Mouse (Mus musculus) urinary bladder, postnatal 36 days (tissue): ENCODE results near the gene Pofut2.

Experiments
- DNase-seq, 2 experiments: peaks; one replicate each; pipeline ENCODE4 v3.0.0; 2022; ENCODE audit warnings: low spot score in 2 of 2, mixed read lengths in 1 of 2

The Pofut2 gene

DNA sequence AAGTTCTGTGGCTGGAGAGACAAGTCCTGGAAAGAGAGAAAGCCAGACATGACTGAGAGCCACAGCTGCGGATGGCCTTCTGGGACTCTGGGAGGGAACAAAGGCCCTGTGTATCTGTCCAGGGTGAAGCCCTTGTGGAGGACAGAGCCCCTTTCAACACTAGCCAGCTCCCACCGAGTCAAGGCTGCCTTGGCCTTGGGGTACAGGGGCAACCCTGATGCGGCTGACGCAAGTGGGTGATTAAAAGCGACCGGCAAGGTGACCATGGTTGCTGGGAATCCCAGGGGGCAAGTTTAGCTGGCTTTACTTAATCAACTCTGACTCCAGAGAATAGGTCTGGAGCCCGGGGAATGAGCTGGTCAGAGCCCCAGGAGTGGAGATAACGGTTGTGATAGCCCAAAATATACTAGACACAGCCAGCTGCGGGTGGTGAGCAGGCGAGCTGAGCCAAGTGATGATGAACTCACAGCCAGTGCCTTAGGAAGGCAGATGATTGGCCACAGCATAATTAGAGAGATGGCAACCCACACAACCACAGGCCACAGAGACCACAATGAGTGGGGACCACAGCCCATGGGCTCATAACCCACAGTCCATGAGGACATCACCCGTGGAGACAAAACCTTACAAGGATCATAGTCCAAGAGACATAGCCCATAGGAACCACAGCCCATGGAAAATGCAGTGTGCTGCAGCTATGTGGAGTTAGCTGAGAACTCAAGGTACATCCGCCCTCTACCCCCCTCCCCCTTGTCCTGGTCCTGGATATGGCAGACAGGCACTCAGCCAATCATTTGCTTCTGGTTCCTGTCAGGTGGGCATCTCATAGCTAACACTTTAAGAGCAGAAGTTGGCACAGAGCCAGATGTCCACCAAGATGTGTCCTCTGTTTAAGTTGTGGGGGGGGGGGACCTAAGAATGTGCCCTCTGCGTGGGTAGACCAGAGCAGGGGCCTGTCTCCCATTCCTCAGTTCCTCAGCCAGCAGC is 29.1 kb upstream of the Pofut2 start:
- no peak for DNase-seq

DNA sequence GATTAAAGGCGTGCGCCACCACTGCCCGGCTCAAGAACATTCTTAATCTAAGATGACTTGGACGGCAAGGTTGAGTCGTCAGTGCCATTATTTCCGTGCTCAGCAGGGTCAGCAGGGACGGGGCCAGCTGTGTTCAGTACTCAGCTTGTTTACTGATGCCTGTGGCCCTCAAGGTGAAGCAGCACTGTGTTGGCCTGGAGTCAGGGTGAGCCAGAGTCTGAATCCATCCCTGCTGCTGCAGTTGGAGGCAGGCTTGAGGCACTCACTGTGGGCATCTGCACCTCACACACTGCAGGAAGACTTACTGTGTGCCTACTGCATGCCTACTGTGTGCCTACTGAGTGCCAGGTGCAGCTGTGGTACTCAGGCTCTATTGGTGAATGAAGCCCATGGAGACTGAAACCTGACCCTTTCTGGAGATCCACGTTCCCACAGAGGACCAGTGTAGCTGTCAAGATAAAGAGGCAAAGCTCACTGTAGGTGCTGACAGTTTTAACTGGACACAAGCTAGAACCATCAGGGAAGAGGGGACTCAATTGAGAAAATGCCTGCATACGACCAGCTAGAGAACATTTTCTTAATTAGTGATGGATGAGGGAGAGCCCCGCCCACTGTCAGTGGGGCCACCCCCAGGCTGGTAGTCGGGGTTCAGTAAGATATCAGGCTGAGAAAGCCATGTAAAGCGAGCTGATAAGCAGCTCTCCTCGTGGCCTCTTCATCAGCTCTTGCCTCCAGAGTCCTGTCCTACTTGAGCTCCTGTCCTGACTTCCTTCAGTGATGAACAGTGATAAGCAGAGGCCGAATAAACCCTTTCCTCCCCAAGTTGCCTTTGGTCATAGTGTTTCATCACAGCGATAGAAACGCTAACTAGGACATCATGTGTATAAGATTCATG is 26.9 kb upstream of the Pofut2 start:
- no peak for DNase-seq

DNA sequence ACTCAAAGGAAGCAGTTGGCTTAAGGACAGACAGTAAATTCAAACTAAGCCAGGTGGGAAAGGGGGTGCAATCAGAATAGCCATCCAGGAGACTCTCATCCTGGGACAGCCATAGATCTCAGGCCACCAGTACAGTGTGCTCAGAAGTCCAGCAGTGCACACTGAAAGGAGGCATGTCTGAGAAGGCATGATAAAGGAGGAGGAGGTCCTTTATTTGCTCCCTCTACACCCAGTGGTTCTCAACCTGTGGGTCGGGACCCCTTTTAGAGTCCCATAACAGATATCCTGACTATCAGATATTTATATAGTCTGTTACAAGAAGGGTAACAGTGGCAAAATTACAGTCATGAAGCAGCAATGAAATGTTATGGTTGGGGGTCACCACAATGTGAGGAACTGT is 25.8 kb upstream of the Pofut2 start:
- no peak for DNase-seq

DNA sequence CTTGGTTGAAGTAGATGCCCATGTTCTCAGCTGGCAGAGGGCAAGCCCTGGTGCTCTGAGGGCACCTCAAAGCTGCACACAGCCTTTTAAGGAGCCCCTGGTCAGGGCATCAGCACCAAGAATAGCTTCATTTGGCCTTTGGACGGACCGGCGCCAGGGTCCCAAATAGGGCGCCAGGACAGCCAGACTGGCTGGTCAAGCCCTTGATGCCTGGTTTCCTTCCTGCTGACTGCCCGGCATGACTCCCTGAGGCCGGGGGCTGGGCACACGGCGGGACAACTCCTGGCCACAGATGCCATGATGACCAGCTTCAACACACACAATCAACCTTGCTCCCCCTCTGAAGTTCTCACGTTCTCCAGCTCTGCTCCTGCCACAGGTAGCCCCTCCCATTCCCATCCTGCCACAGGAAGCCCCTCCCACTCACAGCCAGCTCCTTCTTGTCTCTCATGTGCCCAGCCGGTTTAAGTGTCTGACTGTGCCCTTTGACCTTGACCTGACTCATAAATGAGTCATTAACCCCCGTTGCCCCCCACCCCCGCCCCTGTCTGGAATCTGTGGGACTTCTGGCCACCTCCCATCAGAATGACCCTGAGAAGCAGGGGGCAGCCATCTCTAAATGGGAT is 23.9 kb upstream of the Pofut2 start:
- no peak for DNase-seq

DNA sequence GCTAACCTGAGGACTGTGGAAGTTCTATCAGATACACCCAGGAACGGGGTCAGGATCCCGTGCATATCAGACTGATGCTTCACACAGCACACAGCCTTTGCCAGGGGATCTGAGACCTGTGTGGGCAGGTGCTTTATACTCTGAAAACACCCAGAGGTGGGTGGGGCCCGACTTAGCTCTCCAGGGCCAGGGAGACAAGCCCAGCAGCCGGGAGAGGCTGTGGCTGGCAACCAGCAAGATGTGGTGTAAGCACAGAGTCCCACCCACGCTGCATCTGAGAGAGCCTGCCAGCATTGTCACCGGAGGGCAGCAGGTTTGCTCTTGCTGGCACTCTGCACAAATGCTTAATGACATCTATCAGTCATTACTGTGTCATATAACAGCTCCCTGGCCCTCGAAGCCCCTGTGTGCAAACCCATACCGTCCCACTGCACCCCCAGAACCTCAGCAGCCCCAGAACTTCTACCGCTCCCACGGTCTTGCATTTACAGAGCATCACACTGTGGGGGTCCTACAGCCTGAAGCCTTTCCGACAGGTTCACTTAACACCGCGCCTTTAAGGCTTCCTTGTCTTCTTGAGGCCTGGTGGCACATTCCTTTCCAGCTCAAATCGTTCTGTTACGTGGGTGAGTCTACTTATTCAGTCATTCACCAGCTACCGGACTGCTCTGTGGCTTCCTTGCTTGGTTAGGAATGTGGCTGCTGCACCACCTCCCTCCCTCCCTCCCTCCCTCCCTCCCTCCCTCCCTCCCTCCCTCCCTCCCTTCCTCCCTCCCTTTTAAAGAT is 21.0 kb upstream of the Pofut2 start:
- peak; percentile 42 to 64 for DNase-seq

DNA sequence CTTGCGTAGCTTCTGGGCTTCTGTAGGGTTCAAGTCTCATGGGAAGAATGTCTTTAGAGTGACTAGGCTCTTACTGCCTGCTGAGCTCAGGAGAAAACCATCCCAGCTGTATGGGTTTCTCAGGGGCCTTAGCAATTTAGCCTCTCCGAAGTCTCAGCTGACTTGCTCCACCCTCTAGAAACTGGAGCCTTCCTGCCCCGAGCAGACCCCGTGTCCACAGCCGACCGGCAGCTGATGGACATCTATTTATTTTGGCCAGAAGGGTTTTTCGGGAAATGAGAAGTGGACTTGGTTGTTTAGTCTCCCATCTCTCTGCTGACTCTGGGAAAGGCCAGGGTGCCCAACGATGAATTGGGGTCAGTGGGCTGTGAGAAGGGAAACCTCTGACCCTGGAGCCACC is 18.3 kb upstream of the Pofut2 start:
- DNase-seq: no peak

DNA sequence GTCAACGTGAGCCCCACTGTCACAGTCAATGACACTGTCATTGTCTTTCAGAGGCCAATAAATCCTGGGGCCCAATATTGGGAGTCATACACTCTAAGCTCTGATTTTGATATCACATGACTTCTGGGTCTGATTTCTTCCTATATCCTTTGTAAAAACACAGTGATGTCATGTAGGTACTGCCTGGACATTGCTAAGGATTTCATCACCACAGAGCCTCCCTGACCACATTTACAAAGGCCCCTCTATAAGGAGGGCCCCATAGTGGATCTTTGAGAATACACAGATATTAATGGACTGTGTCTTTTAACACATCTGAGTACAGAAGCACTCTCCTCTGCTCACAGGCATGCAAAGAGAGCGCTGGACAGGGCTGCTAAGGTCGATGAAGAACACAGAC is 16.6 kb upstream of the Pofut2 start:
- no peak for DNase-seq

DNA sequence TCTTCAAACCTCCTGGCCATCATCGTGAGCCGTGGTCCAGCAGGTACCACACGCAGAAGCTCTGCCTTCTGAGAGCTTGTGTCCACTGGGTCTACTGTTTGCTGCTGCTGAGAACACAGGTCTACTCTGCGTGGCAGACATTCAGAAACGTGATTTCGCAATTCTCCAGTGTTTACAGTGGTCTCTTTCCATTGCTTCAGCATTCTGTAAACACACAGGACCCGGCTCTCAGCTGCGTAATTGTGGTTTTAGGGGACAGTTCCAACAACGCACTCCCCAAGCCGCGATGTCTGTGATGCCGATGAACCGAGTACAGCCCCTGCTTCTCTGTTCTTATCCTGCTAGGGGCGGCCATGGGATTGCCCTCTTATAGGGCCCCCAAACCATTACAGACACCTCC is 16.1 kb upstream of the Pofut2 start:
- DNase-seq: no peak

DNA sequence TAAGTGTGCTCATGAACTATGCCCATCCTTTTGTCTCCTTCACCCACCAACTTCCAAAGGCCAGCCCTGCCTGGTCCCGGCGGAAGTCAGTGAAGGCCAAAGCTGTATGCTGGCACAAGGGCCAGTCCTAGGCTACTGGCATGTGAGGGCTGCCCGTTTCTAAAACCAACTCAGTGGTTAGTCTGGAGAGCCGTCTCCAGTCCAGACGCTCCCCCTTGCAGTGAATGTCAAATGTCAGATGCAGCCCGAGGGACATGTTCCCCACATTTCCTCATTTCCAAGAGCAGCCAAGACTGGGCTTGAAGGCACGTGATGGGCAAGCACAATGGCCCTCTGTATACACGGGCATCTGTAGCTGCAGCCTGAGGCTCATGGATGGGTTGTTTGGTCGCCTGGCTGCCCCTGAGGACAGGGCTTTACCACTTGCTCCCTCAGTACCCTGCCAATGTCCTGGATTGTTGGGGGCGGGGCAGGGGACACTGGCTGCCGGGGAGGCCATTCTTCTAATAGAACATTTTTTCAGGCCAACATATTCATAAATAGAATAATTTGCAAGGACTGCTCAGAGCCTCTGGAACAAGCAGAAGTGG is 15.4 kb upstream of the Pofut2 start:
- DNase-seq: no peak

DNA sequence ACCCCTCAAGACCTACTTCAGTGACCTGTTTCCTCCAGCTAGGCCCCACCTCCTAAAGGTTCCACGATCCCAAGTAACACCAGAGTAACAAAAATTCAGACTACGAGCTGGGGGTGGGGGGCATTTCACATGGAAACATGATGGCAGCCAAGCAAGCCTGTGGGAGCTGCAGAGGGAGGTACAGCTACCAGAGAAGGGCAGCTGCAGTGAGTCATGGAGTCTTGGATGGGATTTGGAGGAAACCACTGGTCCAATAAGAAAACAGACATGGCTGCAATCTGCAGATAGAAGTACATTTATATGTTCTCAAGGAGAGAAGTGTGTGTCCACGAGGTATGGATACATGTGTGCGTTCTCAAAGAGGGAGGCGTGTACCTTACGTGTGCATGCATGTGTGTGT is 14.2 kb upstream of the Pofut2 start:
- DNase-seq: no peak

DNA sequence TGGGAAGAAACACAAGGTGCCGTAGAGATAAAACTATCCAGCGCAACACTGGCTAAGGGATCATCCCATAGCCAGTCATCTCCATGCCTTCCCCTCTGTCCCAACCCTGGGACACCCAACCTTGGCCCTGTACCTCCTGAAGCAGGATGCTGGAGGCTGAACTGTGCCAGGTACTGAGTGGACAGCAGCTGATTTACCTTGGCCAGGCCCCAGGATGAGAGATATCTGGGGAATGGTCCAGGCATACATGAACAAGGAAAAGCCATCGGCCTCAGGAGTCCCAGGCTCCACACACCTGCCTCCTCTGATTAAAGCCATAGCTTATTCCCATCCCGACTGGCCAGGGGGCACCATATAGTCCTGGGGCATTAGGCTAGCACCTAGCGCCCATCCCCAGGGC is 12.0 kb upstream of the Pofut2 start:
- DNase-seq: no peak

DNA sequence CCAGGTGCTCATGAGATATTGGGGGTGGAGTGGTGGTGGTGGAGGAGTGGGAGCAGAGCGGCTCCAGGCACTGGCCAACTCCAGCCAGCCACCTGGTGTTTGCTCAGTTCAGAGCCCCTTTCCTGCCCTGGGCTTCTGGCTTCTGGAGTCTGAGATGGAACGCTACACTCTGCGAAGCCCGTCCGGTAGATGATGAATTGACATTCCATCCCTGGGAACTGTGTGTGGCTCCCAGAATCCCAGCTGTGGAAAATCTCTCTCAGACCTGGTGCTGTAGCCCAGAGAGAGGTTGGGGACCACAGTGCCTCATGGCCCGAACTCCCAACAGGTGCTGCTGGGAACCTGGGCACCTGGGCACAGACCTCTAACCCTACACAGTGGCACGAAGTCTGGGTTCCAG is 11.3 kb upstream of the Pofut2 start:
- DNase-seq: no peak

DNA sequence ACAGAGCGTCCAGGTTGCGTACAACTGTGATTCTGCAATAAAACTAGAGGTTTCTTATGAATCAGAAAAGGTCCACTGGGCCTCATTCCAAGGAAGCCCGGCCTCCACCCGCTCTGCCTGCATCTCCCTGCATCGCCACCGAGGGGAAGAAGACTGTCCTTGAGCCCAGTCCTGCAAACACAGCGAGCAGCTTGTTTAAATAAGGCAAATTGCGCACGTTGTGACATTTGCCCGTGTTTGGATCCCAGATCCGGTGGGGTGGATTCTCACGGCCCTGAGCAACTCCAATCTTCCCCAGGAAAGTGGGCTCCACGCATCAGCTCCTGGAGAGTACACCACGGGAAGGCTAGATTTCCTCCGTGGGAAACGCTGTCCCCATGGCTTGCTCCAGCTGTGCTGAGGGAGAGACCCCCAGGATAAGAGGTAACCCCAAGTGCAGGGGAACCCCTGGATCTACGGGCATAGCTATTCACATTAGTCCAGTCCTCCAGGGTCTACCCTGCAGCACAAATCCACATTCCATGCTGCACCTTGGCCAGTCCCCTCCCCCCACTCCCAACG is 7.7 kb upstream of the Pofut2 start:
- peak; percentile 64 to 77 for DNase-seq

DNA sequence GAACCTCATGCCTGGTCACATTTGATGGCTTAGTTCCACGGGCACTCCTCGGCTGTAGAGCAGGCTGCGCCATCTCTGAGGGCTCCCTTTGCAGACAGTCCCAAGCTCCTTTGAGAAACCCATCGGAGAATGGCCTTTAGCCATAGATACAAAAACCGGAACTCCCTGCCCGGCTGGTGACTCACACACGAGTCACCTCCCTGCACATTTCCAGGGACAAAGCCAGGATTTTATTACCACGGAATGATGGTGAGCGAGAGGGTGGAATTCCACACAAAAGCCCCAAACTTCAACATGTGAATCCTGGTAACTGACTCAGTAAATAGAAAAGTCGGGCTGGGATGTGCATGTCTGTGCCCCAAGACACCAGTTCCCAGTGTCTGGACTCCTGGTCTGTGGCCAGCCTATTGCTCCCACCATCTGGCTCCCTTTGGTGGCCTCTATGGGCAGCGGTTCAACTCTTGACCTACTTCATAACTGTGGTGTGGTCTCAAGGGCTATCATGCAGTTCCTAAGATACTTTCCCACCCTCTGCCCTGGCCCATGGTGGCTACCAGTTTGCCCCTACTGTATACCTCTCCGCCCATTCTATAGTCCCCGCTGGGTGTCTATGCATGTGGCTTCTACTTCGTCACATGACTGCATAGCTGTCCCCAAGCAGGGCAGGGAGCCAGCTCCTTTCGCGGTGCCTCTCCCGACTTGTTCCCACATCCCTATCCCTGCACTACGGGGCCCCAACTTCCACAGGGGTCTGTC is 7.1 kb upstream of the Pofut2 start:
- DNase-seq: peak; percentile 75

DNA sequence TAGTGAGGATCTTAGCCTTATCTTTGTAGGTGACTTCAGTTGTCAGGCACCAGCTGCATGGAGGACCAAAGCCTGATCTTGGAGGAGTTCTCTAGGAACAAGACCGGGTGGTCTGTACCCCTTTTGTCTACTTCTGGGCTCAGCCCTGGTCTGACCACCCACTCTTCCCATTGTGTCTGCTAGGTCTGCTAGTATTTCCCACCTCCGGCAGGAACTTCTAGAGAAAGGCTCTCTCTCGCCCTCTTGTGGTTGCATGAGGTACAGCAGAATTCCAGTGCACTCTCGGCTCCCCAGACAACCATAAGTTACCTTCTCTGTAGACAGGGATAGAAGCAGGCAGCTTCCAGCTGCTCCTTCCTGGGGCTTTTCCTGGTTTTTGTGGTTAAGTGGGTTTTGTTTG is 6.2 kb upstream of the Pofut2 start:
- DNase-seq: peak; percentile 77 to 80

DNA sequence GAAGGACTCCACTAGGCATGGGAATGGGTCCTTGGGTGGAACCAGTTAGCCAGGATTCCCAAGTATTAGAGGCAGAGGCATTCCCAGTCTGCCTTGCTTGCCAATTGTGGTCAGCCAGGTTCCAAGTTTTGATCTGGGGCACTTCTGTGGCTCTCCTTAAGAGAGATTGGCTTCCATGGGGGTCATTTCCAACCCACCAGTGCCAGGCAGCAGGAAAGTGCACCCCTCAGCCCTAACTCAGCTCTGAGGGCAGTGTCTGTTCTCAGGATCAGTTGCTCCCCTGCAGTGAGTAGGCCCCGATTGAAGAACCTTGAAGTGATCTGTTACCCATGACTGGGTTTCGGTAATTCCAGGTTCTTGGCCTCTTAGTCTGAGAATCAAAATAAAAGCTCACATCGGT is 3.8 kb upstream of the Pofut2 start:
- DNase-seq: no peak

DNA sequence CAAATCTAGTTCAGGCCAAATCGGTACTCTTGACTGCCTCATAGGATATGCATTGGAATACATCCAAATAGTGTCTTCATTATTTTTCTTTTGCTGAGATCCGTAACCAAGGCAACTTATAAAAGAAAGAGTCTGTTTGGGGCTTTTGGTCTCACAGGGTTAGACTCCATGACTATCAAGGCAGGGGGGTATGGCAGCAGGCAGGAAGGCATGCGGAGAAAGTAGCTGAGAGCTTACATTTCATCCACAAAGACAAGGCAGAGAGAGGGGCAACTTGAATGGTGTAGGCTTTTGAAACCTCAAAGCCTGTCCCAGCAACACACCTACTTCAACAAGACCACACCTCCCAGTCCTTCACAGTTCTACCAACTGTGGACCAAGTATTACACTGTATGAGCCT is 3.3 kb upstream of the Pofut2 start:
- DNase-seq: no peak

DNA sequence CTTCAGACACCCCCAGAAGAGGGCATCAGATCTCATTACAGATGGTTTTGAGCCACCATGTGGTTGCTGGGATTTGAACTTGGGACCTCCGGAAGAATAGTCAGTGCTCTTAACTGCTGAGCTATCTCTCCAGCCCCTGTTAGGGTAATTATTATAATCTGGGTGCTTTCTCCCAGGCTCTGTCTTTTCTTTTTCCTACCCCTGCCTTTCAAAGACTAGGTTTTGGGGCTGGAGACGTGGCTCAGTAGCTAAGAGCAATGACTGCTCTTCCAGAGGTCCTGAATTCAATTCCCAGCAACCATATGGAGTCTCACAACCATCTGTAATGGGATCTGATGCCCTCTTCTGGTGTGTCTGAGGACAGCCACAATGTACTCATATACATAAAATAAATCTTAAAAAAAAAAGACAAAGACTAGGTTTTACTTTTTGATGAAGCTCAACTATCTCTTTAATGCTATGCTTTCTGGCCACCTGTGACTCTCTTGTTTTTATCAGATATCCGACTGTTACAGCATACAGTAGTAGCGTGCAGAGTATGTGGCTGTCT is 902 bp upstream of the Pofut2 start:
- no peak for DNase-seq

DNA sequence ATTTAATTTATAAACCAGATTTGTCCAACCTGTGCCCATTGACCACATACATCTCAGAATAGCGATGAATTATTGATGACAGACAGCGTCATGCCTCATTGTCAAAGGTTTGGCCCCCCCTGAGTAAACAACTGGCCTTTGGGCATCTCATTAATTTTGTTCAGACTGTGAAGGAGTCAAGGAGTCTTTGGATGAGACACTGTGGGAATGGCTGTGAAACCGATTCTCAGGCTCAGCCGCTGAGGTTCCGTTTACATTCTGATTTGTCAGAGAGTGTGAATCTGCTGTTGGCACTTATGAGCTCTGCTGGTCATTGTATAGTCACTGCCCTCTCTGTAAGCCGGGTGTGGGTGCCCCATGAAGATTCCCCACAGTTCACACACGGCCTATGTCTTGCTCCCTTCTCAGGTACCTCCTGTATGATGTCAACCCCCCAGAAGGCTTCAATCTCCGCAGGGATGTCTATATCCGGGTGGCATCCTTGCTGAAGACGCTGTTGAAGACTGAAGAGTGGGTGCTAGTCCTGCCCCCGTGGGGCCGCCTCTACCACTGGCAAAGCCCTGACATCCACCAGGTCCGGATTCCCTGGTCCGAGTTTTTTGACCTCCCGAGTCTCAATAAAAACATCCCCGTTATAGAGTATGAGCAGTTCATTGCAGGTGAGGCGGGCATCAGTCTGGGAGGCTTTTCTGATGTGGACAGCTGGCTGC is 1.3 kb downstream of the Pofut2 start:
- DNase-seq: no peak
